Mouse (Mus musculus) monocyte, adult 5-6 weeks (primary cell): Measurements from ENCODE around the gene Akr1d1. TPM values are rescaled to one million over a fixed set of nuclear protein-coding genes. Genes with fewer than 3 reads are reported as not detected.

Experiments used
- ATAC-seq: fragments of 153-309, 156-312 bp; replicated peaks from 2 replicates; pipeline ENCODE4 v1.8.0; 2017; ENCODE audit warnings: mild to moderate bottlenecking; ENCODE audit not compliant: low TSS enrichment, insufficient number of reproducible peaks, severe bottlenecking, poor library complexity, low FRiP score
- total RNA-seq: library from RNA; stranded (forward); fragments of 200-1000, 200-491, 200-594 nt; gene quantifications from 3 replicates; pipeline ENCODE4 v1.2.3, GENCODE M21; 2017

Akr1d1 gene
- total RNA-seq, 1 experiment from 2014 or later = not detected

DNA sequence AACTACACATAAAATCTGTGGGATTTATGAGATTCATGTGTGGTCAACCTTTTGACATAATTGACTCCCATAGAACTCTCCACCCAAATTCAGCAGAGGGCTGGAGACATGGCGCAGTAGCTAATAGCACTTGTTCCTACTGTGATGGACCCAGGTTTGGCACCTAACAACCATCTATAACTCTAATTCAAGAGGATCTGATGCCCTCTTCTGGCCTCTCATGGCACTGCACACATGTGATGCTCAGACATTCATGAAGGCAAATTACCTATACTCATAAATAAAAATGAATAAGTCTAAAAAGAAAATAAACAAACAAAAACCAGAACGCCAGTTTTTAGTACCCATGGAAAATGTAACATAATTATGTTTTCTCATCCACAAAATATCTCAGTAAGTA, 22.8 kb downstream of the Akr1d1 start:
- no peak for ATAC-seq

DNA sequence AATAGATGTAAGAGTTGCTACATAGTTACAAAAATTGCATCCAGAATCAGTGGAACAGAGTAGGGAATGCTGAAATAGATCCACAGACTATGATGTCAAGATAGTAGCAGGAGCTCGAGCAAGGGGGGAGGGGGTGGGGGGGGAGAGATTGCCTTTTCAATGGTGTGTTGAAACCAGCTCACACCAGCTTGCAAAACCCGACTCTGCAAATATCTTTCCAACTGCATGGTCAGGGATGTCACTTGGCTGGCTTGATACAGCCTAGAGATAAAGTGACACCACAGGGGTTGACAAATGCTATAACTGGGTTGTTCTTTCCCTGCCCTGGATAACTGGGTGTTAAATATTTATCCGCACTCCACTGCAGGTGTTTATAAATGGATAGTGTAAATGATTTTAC, 24.0 kb downstream of the Akr1d1 start:
- ATAC-seq = no peak

DNA sequence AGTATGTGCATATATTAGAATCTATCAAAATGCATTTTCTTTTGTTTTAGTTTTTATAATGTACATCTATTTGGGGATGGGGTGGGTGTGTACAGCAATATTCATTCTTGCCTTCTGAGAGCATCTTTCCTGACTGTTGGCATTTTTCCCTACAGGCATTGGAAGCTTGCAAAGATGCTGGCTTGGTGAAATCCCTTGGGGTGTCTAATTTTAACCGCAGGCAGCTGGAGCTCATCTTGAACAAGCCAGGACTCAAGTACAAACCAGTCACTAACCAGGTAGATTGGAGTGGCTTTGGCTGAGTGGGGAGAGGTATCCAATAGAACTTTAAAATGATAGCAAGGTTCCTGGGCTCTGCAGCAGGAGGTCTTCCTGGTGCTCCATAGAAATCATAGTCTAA, 24.4 kb downstream of the Akr1d1 start:
- ATAC-seq = no peak

DNA sequence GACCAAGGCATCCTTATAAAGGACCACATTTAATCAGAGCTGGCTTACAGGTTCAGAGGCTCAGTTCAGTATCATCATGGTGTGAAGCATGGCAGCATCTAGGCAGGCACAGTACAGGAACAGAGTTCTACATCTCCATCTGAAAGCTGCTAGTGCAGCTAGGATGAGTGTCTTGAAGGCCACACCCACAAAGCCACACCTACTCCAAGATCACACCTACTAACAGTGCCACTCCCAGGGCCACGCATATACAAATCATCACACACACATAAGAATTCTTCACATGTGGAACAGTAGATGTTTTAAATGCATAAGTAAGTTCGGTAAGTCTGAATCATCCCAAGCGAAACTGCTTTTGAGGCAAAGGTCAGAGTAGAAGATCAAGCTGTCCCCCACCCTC, 33.9 kb downstream of the Akr1d1 start:
- no peak for ATAC-seq

DNA sequence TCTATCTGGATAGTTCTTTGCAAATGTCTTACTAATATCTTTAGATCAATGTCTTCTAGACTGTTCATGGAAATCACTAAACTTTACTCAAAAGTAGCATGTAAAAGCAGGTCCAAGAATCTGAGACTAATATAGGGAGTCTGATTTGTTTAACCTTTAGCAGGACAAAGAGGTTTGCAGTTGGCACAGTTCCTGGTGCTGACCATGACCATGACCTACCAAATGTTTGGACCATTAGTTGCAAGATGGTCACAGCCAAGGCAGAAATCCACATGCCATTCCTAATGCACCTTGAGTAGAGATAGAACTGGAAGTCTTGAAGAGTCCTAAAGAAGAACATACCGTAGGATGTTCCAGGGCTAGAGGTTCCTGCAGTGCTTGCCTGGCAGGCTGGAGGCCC, 37.4 kb downstream of the Akr1d1 start:
- ATAC-seq = no peak

DNA sequence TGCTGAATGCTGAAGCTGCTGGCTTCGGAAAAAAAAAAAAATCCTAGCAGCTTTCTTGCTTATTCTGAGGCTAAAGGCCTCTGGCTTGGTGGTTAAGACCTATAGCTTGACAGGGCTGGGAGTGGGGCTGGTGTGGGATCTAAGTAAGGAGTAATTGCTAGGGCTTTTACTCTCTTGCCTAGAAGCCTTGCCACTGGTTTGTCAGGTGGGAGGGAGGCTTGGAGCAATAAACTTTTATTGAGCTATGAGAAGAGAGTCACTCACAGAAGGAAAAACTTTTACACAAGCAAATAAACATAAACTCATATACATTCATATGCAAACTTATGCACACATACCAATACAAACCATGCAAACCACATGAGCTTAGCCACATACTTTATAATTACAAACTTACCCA, 42.0 kb downstream of the Akr1d1 start:
- ATAC-seq = no peak

DNA sequence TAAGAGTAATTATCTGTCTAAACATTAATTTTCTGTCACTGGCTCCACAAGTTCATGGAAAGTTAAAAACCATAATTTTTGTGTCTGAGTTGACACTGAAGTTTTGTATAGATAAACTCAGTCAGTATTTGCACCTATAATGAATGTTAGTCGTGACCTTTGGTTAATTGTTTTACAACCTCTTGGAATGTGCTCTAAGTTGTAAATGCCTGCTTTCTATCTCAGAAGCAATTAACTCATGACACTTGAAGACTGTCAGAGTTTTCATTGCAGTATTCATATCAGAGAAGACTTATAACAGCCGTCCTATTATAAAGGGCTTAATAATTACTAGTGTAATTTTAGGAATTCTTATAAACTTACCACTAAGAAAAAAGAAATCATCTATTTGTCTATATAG, 43.0 kb downstream of the Akr1d1 start:
- ATAC-seq = no peak

DNA sequence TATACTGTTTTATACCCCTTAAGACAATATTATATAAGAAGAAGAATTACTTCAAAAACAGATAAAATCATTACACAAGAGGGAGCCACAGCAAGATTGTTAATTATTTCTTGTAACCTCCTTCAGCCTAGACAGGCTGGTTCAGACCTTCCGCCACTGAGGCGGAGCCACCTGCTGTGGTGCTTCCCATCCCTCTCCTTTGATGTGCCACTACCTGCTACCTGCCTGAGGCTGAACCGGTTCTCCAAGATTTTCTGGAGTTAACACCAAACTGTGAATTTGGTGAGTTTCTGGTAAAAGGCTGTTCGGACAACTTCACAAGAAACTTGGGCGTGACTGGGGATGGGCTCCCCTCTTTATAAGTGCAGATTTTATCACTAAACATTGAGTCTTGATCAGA, 50.5 kb downstream of the Akr1d1 start:
- ATAC-seq = no peak

DNA sequence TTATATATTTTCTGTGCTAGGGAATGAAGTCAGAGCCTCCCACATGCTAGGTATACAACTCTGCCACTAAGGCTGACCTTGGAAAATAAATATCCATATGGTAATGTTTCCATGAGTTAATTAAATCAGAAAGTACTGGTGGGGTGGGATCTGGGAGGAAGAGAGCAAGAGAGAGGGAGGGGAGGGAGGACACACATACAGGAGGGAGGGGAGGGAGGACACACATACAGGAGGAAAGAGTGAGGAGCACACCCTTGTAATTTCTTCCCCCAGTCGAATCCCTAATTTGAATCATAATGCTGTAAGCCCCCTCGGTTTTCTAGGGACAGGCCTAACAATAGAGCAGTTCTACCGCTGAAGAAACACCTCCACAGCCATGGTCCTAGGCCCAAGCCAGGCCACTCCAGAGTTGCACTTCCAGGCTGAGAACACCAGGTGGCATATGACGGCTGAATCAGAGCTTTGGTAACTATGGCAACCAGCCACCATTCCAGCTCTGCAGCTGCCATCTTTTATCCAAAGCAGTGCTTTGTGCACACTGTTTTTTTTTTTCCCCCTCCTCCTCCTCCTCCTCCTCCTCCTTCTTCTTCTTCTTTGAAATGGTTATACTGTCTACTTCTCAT, 59.5 kb downstream of the Akr1d1 start:
- ATAC-seq = peak; percentile 91

DNA sequence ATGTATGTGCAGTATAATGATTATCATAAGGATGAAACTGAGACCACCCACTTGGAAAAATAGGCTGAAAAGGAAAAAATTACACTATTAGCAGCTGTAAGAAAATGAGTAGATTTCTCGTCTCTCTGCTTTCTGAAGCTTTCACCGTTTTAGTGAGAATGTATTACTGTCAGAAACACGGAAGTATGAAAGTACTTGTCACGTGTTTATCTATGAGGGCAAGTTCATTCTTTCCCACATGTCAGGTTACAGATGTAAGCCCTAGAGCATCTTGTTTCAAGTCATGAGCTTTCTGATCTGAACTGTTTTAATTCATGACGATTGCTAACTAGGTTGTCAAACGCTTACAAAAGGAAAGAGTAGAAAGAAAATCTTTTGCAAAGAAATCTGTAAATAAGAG, 60.8 kb downstream of the Akr1d1 start:
- no peak for ATAC-seq

DNA sequence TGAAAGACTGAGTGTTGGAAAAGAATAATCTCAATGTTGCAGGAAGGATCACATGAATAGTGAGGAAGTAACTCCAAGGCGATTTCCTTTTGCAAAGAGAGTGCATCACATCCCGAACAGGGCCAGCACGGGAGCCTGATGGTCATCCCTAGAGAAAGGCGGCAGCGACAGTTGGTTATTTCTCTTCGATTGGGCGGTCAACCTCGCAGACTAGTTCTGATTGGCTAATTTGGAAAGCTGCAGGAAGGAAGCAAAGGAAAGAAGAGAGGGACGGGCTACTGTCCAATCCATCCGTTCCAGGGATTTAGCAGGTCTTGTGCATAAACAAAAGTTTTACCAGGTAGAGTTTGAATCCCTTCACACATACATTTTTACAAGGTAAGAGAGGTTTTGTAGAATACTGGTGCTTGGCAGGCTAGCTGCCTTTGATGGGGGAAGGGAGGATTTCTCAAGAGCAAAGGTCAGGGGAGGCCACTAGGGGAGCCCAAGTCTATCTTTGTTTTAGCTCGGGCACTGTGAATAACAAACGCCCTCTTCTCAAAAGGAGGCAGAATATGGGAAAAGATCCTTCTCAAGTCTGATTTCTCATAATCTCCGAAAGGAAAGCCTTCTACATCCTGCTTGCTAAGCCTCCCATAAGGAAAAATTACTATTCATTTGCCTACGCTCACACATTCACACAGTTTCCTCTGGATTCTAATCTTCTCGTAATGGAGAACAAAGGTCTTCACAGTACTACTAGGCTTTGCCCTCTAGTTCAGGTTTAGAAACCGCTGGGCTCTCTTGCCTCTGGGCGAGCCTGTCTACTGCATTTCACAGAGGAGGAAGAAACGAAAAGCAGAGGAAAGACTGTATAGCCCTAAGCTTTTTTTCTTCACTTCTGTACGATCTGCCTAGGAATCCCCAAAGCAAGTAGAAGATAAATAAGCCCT, 62.4 kb downstream of the Akr1d1 start:
- peak; percentile 79; the same call in 1 of the 2 replicates for ATAC-seq

DNA sequence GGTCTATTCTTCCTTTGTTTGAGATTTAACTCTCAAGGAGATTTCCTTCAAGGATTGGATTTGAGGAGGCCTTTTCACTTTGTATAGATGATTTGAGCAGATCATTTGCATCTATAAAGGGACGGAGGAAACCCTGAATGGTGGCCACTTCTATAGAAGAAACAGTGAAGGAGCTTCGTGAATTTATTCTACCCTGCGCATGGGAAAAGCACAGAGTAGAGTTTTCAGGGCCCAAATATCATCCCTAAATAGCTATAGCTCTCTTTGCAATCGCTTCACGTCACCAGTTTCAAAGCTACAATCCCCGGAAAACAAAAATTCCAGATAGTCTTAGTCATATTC, 63.0 kb downstream of the Akr1d1 start:
- ATAC-seq = no peak

DNA sequence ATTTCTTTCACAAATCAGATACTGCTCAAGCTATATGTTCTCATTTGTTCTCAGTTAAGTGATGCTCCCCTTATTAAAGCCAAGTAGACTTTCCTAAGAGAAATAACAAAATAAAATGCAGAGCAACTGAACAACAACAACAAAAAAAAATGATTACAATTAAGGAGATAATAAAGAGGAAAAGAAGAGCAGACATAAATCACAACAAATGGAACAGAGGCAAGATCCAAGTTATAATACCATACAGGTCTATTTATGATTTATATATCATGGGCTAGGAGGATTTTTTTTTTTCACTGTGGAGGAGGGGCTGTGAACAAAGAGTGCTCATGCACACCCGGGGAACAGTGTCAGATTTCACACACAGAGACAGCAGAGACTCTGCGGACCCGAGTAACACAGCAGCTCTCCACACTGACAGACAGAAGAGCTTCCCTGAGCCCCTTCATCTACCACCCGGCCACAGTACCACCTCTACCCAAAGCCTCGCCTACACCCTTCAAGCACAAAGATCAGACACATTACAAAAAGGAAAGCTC, 63.6 kb downstream of the Akr1d1 start:
- ATAC-seq = no peak

DNA sequence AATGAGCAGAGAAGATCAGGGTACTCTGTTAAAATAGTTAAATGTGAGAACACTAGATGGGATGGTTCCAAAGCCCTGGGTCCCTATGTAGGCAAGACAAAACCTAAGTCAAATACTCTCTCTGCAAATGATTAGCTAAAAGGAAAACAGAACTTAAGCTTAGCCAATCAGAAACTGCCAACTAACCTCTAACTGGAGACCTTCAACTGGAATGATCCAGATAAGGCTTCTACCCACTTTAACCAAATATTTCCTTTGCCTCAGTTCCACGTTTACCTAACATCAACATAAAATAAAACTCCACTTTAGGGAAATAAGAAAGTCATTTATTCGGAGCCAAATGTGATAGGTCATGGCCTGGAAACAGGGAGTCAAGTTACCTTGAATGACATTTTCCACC, 67.1 kb downstream of the Akr1d1 start:
- no peak for ATAC-seq

DNA sequence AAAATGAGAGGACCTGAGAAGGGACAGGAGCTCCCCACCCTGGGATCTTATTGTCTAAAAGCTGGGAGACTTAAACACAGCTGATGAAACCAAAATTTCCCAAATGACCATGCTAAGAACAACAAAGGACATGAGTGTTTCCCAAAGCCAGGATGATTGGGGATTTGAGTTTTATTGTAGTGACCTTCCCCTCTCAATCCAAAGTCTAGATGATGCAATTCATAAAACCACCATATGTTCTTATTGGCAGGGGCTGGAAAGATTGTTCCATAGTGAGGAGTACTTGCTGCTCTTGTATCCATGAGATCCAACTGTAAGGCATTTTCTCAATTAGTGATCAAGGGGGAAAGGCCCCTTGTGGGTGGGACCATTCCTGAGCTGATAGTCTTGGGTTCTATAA, 68.1 kb downstream of the Akr1d1 start:
- ATAC-seq = no peak

DNA sequence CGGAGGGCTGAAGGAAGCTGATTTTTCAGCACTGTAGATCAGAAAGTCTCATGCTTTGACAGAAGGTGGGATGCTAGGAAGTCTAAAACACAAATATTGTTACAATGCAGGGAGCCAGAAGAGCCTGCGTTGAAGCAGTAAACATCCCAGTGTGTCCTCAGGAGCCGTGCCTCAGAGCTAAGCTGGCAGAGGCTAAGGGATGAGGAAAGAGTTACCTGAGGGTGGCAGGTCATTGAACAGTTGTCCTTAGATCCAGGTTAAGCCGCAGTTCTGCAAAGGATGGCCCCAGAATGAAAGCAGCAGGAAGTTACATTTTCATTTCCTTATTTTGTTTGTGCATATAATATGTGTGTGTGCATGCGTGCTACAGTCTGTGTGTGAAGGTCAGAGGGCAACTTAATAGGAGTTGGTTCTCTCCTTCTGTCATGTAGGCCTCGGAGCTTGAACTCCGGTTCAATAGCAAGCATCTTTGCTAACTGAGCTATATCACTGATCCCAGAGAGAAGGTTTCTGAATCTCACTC, 71.1 kb downstream of the Akr1d1 start:
- ATAC-seq = peak; percentile 89

DNA sequence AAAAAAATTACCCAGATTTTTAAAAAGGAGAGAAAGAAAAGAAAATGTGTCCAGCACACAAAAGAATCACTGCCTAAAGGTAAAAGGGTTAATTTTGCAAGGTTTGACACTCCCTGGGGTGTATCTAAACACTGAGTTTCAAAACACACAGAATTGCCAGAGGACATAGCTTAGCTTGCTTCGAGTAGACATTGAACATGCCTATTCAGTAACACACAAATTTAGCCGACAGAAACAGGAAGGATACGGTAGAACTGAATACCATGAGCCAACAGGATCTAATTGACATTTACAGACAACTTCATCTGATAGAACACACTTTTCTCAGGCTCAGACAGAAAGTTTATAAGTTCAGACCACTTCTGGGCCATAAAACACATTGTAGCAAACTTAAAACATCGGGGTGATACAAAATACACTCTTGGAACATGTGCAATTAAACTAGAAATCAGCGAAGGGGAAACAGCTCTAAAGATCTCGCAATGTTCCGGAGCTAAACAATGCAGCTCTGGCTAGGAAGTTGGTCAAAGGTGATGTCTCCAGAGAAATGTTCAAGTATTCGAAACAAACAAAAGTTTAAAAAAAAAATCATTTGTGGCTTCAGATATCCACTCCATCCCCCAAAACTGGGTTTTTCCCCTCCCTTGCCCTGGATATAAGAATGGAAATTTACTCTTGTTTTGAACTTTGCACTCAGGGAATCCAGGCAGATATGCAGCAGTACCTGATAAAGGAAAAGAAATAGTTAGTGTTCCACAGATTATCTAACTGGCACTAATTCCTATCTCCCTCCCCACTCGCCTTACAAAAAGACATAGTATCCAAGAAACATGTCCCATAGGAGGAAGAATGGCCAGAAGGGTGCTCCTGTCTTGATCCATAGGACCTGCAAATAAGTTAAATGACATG, 73.1 kb downstream of the Akr1d1 start:
- 0 out of 2 replicates have a peak, but pooled peaks have one; percentile 33 for ATAC-seq

DNA sequence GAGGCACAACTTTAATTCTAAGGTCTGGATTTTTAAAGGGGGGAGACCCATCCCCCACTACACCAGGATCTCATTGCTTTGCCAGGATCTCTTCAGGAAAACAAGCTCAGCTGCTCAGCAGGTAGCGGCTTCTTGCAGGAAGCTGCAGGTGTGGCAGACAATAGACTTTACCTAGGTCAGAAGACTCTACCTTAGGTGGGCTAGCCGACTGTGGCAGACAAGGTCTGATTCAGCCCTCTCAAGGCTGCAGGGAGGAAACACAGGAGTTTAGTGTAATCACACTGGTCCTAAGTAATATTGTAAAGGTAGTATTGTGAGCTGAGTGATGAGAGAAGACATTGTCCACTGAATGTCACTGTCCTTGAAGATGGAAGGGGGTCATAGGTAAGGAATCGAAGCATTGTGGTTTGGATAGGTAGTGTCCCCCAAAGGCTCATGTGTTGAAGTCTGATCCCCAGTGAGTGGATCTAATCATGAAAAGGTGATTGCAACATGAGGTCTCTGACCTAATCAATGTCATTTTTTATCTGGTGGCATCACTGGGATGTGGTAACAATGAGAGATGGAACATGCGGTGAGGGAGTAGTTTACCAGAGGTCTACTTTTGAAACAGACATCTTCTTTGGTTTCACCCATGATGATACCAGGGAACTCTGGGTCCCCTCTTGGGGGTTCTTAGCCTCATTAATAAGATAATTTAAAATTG, 74.4 kb downstream of the Akr1d1 start:
- ATAC-seq = no peak
